Mouse (Mus musculus) kidney, embryonic 15.5 days (tissue): Measurements from ENCODE around the gene Nav2. TPM values are rescaled to one million over a fixed set of nuclear protein-coding genes. Genes with fewer than 3 reads are reported as not detected.
A peak's percentile ranks its signal among the peaks of the same experiment; 100 is the strongest.

Experiments
- ATAC-seq: fragments of 200-750 bp; cut with Nextera tagmentation; replicated peaks from 2 replicates; pipeline ENCODE4 v1.8.0; 2017; ENCODE audit warnings: moderate TSS enrichment; ENCODE audit not compliant: low FRiP score
- H3K27ac ChIP-seq: fragments of 300-500 bp; sonication (generic); 2 replicates; pipeline ENCODE4 v1.5.1; 2015; ENCODE audit warnings: mild to moderate bottlenecking, inconsistent platforms
- H3K27me3 ChIP-seq: fragments of 300-500 bp; sonication (generic); 2 replicates; pipeline ENCODE4 v1.6.1; 2015; ENCODE audit warnings: inconsistent platforms
- H3K36me3 ChIP-seq: fragments of 300-500 bp; sonication (generic); 2 replicates; pipeline ENCODE4 v1.6.1; 2015; ENCODE audit warnings: inconsistent platforms
- H3K4me1 ChIP-seq: fragments of 300-500 bp; sonication (generic); 2 replicates; pipeline ENCODE4 v1.6.1; 2015; ENCODE audit warnings: inconsistent platforms
- H3K4me2 ChIP-seq: fragments of 300-500 bp; sonication (generic); 2 replicates; pipeline ENCODE4 v1.6.1; 2015; ENCODE audit warnings: moderate library complexity, mild to moderate bottlenecking, inconsistent platforms
- H3K4me3 ChIP-seq: fragments of 300-500 bp; sonication (generic); replicated peaks from 2 replicates; pipeline ENCODE4 v1.5.1; 2015; ENCODE audit warnings: mild to moderate bottlenecking, inconsistent platforms
- H3K9ac ChIP-seq: fragments of 300-500 bp; sonication (generic); 2 replicates; pipeline ENCODE4 v1.6.1; 2015; ENCODE audit warnings: mild to moderate bottlenecking, inconsistent platforms
- H3K9me3 ChIP-seq: fragments of 300-500 bp; sonication (generic); replicated peaks from 2 replicates; pipeline ENCODE4 v1.6.1; 2016; ENCODE audit warnings: inconsistent platforms
- whole genome bisulfite sequencing: fragments of 180-500 bp; shearing (Covaris S2); methylation state at CpG from one replicate; pipeline ENCODE4 v1.1.7; 2015; ENCODE audit warnings: mixed read lengths; 5-methylcytosine and 5-hydroxymethylcytosine counted together
- polyA plus RNA-seq: library from polyadenylated mRNA; unstranded; fragments of >200 nt; fragmentation: Nextera tagmentation; extraction: Ambion mirVana; gene quantifications from 2 replicates; pipeline ENCODE4 v1.2.1, GENCODE M21; 2015

The Nav2 gene
- polyA plus RNA-seq, 1 experiment from 2014 or later = 28.8 TPM

- peak overlapping the region; percentile 35; the same call in 1 of the 2 replicates for H3K27ac ChIP-seq
- WGBS = 92% methylated on average over 4 of the region's 4 CpGs
- no peak overlapping the region for H3K9ac ChIP-seq
- no peaks in the 10 kb centered on the region for H3K9me3 ChIP-seq
- H3K4me2 ChIP-seq = no peak overlapping the region
- H3K27me3 ChIP-seq = no peaks in the 10 kb centered on the region
- H3K4me1 ChIP-seq = peaks cover 50% of the 10 kb centered on the region
- no peak for ATAC-seq
- no peak overlapping the region for H3K4me3 ChIP-seq
- H3K36me3 ChIP-seq = peaks cover 18% of the 10 kb centered on the region
Measured at GRCm38 (mm10) chr7:49493210-49493609, 584.7 kb downstream of the Nav2 start.

- no peak overlapping the region for H3K4me2 ChIP-seq
- H3K27ac ChIP-seq = no peak overlapping the region
- WGBS = 76% methylated on average over 6 of the region's 6 CpGs
- H3K27me3 ChIP-seq = no peaks in the 10 kb centered on the region
- H3K9ac ChIP-seq = no peak overlapping the region
- H3K9me3 ChIP-seq = no peaks in the 10 kb centered on the region
- H3K36me3 ChIP-seq = peaks cover 18% of the 10 kb centered on the region
- H3K4me3 ChIP-seq = no peak overlapping the region
- H3K4me1 ChIP-seq = peaks cover 39% of the 10 kb centered on the region
- ATAC-seq = no peak
Measured at GRCm38 (mm10) chr7:49494654-49495053, 586.1 kb downstream of the Nav2 start.

- 24% methylated on average over 11 of the region's 11 CpGs for WGBS
- H3K9ac ChIP-seq = no peak overlapping the region
Measured at GRCm38 (mm10) chr7:49496111-49496510, 587.6 kb downstream of the Nav2 start.

GRCm38 (mm10) chr7:49496766-49497425 is 588.4 kb downstream of the Nav2 start:
- H3K27ac ChIP-seq = peak overlapping the region; percentile 74
- ATAC-seq = peak; percentile 66
- WGBS = 12% methylated on average over 13 of the region's 13 CpGs

More at GRCm38 (mm10) chr7:49496111-49496510, 587.6 kb downstream of the Nav2 start:
- no peaks in the 10 kb centered on the region for H3K9me3 ChIP-seq
- H3K4me2 ChIP-seq = no peak overlapping the region
- H3K4me1 ChIP-seq = peaks cover 33% of the 10 kb centered on the region
- H3K27me3 ChIP-seq = no peaks in the 10 kb centered on the region
- no peak overlapping the region for H3K4me3 ChIP-seq
- peak; percentile 11; the same call in 1 of the 2 replicates for ATAC-seq
- H3K36me3 ChIP-seq = peaks cover 18% of the 10 kb centered on the region
- H3K27ac ChIP-seq = peak overlapping the region; percentile 74

GRCm38 (mm10) chr7:49497426-49497892 is 588.9 kb downstream of the Nav2 start:
- H3K27me3 ChIP-seq = no peaks in the 10 kb centered on the region
- WGBS = 46% methylated on average over 4 of the region's 4 CpGs
- H3K9ac ChIP-seq = no peak overlapping the region
- no peak overlapping the region for H3K4me3 ChIP-seq
- H3K9me3 ChIP-seq = no peaks in the 10 kb centered on the region
- peak overlapping the region; percentile 38 for H3K4me2 ChIP-seq
- H3K36me3 ChIP-seq = peaks cover 9% of the 10 kb centered on the region
- peaks cover 33% of the 10 kb centered on the region for H3K4me1 ChIP-seq
- peak overlapping the region; percentile 74 for H3K27ac ChIP-seq
- ATAC-seq = no peak

More at GRCm38 (mm10) chr7:49496766-49497425, 588.4 kb downstream of the Nav2 start:
- H3K27me3 ChIP-seq = no peaks in the 10 kb centered on the region
- peak overlapping the region; percentile 38 for H3K4me2 ChIP-seq
- H3K36me3 ChIP-seq = peaks cover 13% of the 10 kb centered on the region
- peaks cover 33% of the 10 kb centered on the region for H3K4me1 ChIP-seq
- no peak overlapping the region for H3K9ac ChIP-seq
- H3K9me3 ChIP-seq = no peaks in the 10 kb centered on the region
- no peak overlapping the region for H3K4me3 ChIP-seq

- no peaks in the 10 kb centered on the region for H3K27me3 ChIP-seq
- H3K4me3 ChIP-seq = no peak overlapping the region
- ATAC-seq = peak; percentile 69
- H3K36me3 ChIP-seq = no peaks in the 10 kb centered on the region
- H3K27ac ChIP-seq = peak overlapping the region; percentile 59
- no peak overlapping the region for H3K9ac ChIP-seq
- H3K4me1 ChIP-seq = peaks cover 46% of the 10 kb centered on the region
- no peak overlapping the region for H3K4me2 ChIP-seq
- H3K9me3 ChIP-seq = no peaks in the 10 kb centered on the region
- 58% methylated on average over 6 of the region's 6 CpGs for WGBS
Measured at GRCm38 (mm10) chr7:49499598-49499997, 591.1 kb downstream of the Nav2 start.

- no peak for ATAC-seq
- WGBS = 92% methylated on average over 5 of the region's 5 CpGs
Measured at GRCm38 (mm10) chr7:49500916-49501315, 592.4 kb downstream of the Nav2 start.

GRCm38 (mm10) chr7:49503419-49503818 is 594.9 kb downstream of the Nav2 start:
- H3K4me2 ChIP-seq = no peak overlapping the region
- ATAC-seq = no peak
- WGBS = 47% methylated on average over 8 of the region's 8 CpGs
- peaks cover 39% of the 10 kb centered on the region for H3K4me1 ChIP-seq
- no peak overlapping the region for H3K9ac ChIP-seq
- no peaks in the 10 kb centered on the region for H3K27me3 ChIP-seq
- H3K36me3 ChIP-seq = no peaks in the 10 kb centered on the region
- H3K4me3 ChIP-seq = no peak overlapping the region
- no peak overlapping the region for H3K27ac ChIP-seq
- H3K9me3 ChIP-seq = no peaks in the 10 kb centered on the region

More at GRCm38 (mm10) chr7:49500916-49501315, 592.4 kb downstream of the Nav2 start:
- Histone ChIP-seq H3K36me3 (no peaks in the 10 kb centered on the region), H3K27ac (no peak overlapping the region), H3K9ac (no peak overlapping the region), H3K27me3 (no peaks in the 10 kb centered on the region), H3K9me3 (no peaks in the 10 kb centered on the region), H3K4me1 (peaks cover 49% of the 10 kb centered on the region), H3K4me3 (no peak overlapping the region), H3K4me2 (no peak overlapping the region)

- ATAC-seq = no peak
- Histone ChIP-seq H3K4me2 (no peak overlapping the region), H3K27ac (no peak overlapping the region), H3K27me3 (no peaks in the 10 kb centered on the region), H3K9me3 (no peaks in the 10 kb centered on the region), H3K4me1 (peaks cover 41% of the 10 kb centered on the region), H3K9ac (no peak overlapping the region), H3K4me3 (no peak overlapping the region), H3K36me3 (no peaks in the 10 kb centered on the region)
- WGBS = 29% methylated on average over 2 of the region's 2 CpGs
Measured at GRCm38 (mm10) chr7:49503881-49504280, 595.4 kb downstream of the Nav2 start.

- Histone ChIP-seq H3K4me1 (peaks cover 41% of the 10 kb centered on the region), H3K9me3 (no peaks in the 10 kb centered on the region), H3K4me3 (no peak overlapping the region), H3K27ac (peak overlapping the region; percentile 66), H3K4me2 (no peak overlapping the region), H3K9ac (no peak overlapping the region), H3K36me3 (no peaks in the 10 kb centered on the region), H3K27me3 (no peaks in the 10 kb centered on the region)
- ATAC-seq = no peak
- 13% methylated on average over 3 of the region's 3 CpGs for WGBS
Measured at GRCm38 (mm10) chr7:49504297-49504696, 595.8 kb downstream of the Nav2 start.

GRCm38 (mm10) chr7:49505024-49505423 is 596.5 kb downstream of the Nav2 start:
- Histone ChIP-seq H3K27me3 (no peaks in the 10 kb centered on the region), H3K4me2 (no peak overlapping the region), H3K9ac (no peak overlapping the region), H3K36me3 (no peaks in the 10 kb centered on the region), H3K4me3 (no peak overlapping the region), H3K9me3 (no peaks in the 10 kb centered on the region), H3K27ac (peak overlapping the region; percentile 66), H3K4me1 (peaks cover 39% of the 10 kb centered on the region)
- ATAC-seq = no peak
- WGBS = 35% methylated on average over 2 of the region's 3 CpGs

GRCm38 (mm10) chr7:49506085-49506820 is 597.7 kb downstream of the Nav2 start:
- Histone ChIP-seq H3K4me2 (no peak overlapping the region), H3K4me1 (peaks cover 49% of the 10 kb centered on the region), H3K9ac (no peak overlapping the region), H3K4me3 (no peak overlapping the region), H3K27ac (peak overlapping the region; percentile 66), H3K27me3 (no peaks in the 10 kb centered on the region), H3K36me3 (no peaks in the 10 kb centered on the region), H3K9me3 (no peaks in the 10 kb centered on the region)
- 52% methylated on average over 12 of the region's 12 CpGs for WGBS
- peak; percentile 75 for ATAC-seq
